Mouse (Mus musculus) thymus, postnatal 36 days (tissue): Measurements from ENCODE around the gene Dcun1d2.
"Not testable (repeated sequence)": the region's sequence is repeated elsewhere in the genome, so short reads cannot be mapped to it uniquely, and the experiment has no call there.

ENCODE experiments used
- DNase-seq, 2 experiments: peaks; one replicate each; pipeline ENCODE4 v3.0.0; 2022; ENCODE audit warnings: mixed read lengths in 2 of 2

Dcun1d2 gene

GRCm38 (mm10) chr8:13287692-13288623 is at the start of gene Dcun1d2, which contains the start of gene Tmco3:
TSS of gene Dcun1d2 (minus strand) at chr8:13288131.
TSS of gene Tmco3 (plus strand) at chr8:13288190.
- DNase-seq, result peak; percentile 96

- no peak for DNase-seq
Observed at GRCm38 (mm10) chr8:13337678-13338077, 49.7 kb upstream of the Dcun1d2 start.

GRCm38 (mm10) chr8:13337245-13337644 is 49.3 kb upstream of the Dcun1d2 start:
- DNase-seq, result not testable (repeated sequence)

DNA sequence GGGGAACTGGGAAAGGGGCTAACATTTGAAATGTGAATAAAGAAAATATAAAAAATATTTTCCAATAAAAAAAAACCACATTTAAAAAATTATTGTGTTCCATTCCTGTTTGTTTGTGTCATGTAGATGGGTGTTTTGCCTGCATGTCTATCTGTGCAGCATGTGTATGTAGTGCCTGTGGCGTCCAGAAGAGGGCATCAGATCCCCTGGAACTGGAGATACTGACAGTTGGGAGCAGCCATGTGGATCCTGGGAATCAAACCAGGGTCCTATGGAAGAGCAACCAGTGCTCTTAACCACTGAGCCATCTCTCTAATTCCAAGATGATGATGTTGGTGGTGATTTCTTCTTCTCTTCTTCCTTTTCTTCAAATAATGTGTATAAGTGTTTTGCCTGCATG is 46.7 kb upstream of the Dcun1d2 start:
- DNase-seq, result no peak

GRCm38 (mm10) chr8:13326598-13326997 is 38.7 kb upstream of the Dcun1d2 start:
- DNase-seq, result no peak

DNA sequence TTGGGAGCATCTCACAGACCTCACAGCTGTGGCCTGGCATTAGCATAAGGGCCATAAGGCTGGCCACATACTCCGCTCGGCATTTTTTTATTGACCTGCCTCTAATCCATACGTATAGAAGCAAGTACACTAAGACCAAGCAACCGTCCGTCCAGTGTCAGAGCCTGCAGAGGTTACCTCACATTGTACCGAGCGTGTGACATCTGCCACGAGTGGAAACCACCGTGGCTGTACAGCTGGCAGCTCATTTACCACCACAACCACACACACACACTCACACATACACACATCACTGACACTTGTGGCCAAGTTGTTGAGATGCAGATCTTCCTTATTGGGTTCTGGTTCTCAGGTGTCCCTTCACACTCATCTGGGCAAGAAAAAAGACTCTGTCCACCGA is 28.7 kb upstream of the Dcun1d2 start:
- peak in 1 of 2 experiments; percentile 44 for DNase-seq

- DNase-seq, result no peak
Observed at GRCm38 (mm10) chr8:13314922-13315321, 27.0 kb upstream of the Dcun1d2 start.

GRCm38 (mm10) chr8:13306916-13307315 is 19.0 kb upstream of the Dcun1d2 start:
- no peak for DNase-seq

DNA sequence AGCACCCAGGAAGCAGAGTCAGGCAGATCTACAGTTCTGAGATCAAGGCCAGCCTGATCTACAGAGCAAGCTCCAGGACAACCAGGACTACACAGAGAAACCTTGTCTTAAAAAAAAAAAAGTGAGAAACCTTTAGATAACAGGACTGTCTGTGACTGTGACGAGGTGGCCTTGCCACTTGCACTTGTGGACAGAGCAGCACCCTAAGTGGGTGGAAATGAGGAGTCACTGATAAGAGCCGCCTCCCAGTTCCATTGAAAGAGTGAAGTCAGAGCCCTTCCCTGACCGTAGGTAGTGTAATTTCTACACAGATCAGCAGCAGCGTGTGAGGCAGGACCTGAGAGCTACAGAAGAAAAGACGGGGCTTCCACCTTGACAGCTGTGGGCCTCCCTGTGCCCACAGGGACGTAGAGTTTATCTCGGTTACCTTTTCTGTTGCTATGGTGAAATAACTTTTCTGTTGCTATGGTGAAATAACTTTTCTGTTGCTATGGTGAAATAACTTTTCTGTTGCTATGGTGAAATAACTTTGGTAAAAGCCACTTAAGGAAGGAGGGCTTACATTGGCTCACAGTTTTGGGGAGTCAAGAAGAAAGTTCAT is 18.5 kb upstream of the Dcun1d2 start:
- no peak for DNase-seq

- DNase-seq, result no peak
Observed at GRCm38 (mm10) chr8:13305884-13306283, 18.0 kb upstream of the Dcun1d2 start.

- DNase-seq, result no peak
Observed at GRCm38 (mm10) chr8:13305459-13305858, 17.5 kb upstream of the Dcun1d2 start.

GRCm38 (mm10) chr8:13301036-13301435 is 13.1 kb upstream of the Dcun1d2 start:
- DNase-seq, result no peak

DNA sequence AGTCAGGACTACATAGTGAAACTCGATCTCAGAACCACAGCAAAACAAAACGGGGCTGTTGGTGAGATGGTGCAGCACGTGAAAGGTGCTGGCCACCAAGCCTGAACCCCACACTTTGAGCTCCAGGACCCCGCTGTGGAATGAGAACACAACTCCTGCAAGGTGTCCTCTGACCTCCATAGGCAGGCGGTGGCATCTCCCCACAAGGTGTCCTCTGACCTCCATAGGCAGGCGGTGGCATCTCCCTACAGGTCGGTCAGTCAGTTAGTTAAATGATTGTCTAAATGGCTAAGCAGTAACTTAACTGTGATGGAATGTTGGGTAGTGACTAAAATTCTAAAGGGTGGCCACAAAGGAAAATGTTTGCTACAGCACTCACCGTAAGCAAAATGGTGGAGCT is 11.6 kb upstream of the Dcun1d2 start:
- no peak for DNase-seq

DNA sequence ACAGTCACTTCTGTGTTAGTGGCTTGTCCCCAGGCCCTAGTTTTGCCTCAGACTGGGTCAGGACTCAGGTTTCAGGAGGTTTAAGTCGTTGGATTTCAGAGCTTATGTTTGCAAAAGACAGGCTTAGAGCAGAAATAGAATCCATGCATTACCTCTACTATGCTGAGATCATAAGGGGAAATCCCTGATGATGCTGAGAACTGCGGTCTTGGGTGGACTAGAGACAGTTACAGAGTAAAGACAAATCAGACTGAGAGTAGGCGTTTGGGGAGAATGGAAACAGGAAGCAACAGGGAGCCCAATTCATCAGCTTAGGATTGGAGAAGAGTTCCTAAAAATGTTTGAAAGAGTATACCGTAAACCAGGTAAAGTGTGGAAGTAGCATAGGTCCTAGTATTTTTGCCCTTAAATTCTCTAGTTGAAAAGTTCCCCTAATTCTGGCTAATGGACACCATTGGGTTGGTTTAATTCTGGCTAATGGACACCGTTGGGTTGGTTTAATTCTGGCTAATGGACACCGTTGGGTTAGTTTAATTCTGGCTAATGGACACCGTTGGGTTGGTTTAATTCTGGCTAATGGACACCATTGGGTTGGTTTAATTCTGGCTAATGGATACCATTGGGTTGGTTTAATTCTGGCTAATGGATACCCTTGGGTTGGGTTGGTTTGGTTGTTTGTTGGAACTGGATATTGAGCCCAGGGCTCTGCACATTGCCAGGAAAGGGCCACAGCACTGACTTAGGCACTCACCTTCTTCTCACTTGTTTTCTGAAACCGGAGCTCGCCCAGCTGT is 5.9 kb upstream of the Dcun1d2 start:
- DNase-seq, result no peak

DNA sequence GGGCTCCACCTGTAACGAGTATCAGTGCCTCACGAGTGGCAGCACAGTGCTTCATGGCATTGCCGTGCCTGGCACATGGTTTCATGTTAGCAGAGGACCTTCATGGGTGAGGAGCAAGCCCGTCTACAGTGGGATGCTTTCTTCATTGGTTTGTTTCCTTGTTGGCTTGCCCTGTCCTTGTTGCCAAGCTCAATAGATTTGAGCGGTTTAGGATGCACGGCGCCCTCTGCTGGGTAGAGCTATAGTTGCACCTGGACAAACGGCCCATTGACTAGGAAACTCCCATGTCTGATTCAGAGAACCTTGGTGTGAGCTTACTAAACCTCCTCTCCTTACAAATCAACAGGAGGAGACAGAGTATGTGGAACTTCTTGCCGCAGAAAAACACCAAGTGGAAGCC is 4.4 kb upstream of the Dcun1d2 start:
- peak; percentile 64 to 71 for DNase-seq

DNA sequence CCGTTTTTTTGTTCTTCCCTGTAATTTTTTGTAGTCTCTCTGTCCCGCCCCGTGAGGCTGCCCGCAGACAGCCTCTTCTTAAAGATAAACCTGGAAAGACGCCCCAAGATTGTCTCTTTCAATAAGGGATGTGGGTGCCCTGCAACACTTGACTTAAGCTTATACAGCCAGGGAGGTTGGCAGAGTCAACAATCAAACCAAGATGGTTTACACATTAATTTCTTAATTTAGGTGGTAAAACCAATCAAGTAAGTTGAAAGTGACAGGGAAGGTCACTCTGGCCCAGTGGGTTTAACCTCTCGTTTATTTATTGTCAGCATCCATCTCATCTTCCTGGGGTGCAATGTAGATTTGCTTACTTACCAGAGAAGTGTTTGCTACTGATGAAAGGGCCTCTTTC is 715 bp upstream of the Dcun1d2 start:
- DNase-seq, result no peak

GRCm38 (mm10) chr8:13287304-13287691 is 633 bp downstream of the Dcun1d2 start:
- DNase-seq, result peak; percentile 74 to 85

- DNase-seq, result no peak
Observed at GRCm38 (mm10) chr8:13283200-13283599, 4.7 kb downstream of the Dcun1d2 start.

GRCm38 (mm10) chr8:13276941-13277447 is 10.9 kb downstream of the Dcun1d2 start:
- DNase-seq, result no peak

DNA sequence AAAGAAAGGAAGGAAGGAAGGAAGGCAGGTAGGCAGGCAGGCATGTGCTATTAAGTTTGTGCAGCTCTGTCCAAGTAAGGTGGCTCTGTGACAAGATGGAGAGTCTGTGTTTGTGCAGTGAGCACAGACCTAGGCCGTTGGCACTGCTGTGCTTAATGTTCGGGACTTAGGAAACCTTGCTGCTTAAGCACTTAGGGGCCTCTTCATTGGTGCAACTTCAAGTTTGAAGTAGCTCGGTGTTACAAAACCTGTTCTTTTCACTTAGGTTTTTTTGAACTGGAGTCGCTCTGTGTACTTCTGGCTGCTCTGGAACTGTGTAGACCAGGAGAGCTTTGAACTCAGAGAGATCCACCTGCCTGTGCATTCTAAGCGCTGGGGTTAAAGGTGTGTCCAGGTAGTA is 15.1 kb downstream of the Dcun1d2 start:
- DNase-seq, result no peak

DNA sequence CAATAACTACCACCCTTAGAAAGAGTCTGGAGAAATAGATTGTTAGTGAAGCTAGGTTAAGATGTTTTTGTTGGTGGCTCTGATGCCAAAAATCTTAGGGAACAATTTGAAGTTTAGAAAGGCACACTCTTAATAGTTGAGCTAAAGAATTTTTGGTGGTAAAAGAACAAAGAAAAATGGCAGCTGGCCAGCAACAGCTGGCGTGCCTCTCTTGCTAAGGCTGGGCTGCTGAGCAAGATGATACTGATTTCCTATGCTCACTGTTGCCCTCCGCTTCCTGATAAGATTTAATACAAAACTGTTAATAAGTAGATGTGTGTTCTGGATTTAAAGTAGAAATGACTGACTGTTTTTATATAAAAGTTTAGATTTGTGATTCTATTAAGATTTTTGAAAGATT is 20.4 kb downstream of the Dcun1d2 start:
- DNase-seq, result no peak

DNA sequence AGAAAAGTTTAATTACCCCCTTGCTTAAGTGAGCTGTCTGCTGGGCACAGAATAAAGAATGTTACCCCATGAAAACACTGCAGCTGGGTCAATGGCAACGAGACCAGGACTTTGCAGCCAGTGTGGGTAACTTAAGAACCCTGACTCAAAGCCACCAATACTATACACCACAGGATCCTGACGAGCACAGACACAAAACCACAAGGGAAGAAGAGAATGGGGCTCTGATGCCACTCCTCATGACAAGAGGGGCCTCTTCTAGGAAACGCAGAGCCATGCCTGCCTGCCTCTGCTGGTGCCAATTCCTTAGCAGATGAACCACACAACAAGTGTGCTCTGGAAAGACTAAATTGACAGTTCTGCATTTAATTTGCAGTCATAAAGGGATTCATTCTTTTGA is 24.6 kb downstream of the Dcun1d2 start:
- no peak for DNase-seq

- peak; percentile 57 to 58 for DNase-seq
Observed at GRCm38 (mm10) chr8:13254019-13254418, 33.9 kb downstream of the Dcun1d2 start, which contains the start of gene Adprhl1. TSS of gene Adprhl1 (minus strand) at chr8:13254162.
